8 mouse cellular contexts compared by ENCODE assay signal in the genomic region with DNA sequence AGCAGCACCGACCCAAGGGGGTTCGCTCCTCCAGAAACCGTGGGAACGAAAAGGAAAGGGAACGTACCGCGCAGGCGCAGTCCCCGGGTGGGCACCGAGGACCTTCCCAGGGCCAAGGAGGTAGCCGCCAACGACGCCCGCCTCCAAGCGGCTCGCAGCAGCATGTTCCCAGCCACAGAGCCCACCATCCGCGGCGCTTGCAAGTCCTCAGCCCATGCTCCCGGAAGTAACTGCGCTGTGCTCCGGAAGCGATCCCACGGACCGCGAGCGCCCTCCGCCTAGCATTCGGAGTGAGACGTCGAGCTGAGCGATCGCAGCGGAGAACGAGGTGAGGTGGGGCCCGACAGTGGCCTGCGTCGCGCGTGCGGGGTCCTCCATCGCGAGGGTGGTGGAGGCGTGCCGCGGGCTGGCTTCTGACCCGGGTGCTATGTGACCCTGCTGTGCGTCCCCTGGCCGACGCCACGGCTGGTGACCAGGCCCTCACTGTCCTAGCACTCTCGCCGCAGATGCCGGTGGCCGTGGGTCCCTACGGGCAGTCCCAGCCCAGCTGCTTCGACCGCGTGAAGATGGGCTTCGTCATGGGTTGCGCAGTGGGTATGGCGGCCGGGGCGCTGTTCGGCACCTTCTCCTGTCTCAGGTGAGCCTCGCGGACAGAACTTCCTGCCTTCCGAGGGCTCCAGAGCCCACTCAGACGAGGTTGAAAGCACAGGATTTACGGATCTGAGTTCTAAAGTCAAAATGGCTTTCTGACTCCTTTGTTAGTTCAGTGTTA. TPM values are rescaled to one million over a fixed set of nuclear protein-coding genes. Genes with fewer than 3 reads are reported as not detected.
DNase-seq lines count a peak whose midpoint lies in the region; ATAC-seq and TF ChIP-seq lines count a peak whose summit lies in the region.

Romo1 (plus strand) TSS at position 87 of the 772 bp plus-strand sequence.
Nfs1 (minus strand) TSS at position 234 of the 772 bp plus-strand sequence.

- peak within 1 kb of the TSS; percentile 93 for H3K27ac ChIP-seq in gastrocnemius, adult 2 months
- peak within 1 kb of the TSS; percentile 83 for H3K27ac ChIP-seq in hindbrain, postnatal 0 days
- peak within 1 kb of the TSS; percentile 94 for H3K27ac ChIP-seq in left cerebral cortex, adult 2 months

- 3% methylated on average over 65 of the region's 70 CpGs for WGBS in hindbrain, postnatal 0 days

- ATAC-seq in hindbrain, postnatal 0 days = peak; percentile 100
- ATAC-seq in megakaryocyte, adult 5-6 weeks (ENCODE audit: poor library complexity, severe bottlenecking) = peak; percentile 96

- H3K9me3 ChIP-seq in hindbrain, postnatal 0 days (ENCODE audit: low read length) = no peaks in the 10 kb centered on the region

- peak; percentile 53 for TF ChIP-seq CTCF in gastrocnemius, adult 2 months (IDR thresholded peaks at IDR 0.05)
- TF ChIP-seq CTCF in hindbrain, postnatal 0 days (IDR thresholded peaks at IDR 0.05; ENCODE audit: low read depth) = peak; percentile 79
- TF ChIP-seq CTCF in left cerebral cortex, adult 2 months (IDR thresholded peaks at IDR 0.05) = peak; percentile 38

- peak within 1 kb of the TSS; percentile 67 for H3K4me2 ChIP-seq in hindbrain, postnatal 0 days (ENCODE audit: low read depth, low read length)

- no peaks in the 10 kb centered on the region for H3K27me3 ChIP-seq in hindbrain, postnatal 0 days (ENCODE audit: insufficient read depth, low read length)

- peak within 1 kb of the TSS; percentile 93 for H3K4me3 ChIP-seq in gastrocnemius, adult 2 months
- peak within 1 kb of the TSS; percentile 57 for H3K4me3 ChIP-seq in hindbrain, postnatal 0 days (ENCODE audit: low read length)
- H3K4me3 ChIP-seq in left cerebral cortex, adult 2 months = peak within 1 kb of the TSS; percentile 79

- peak; percentile 88 for DNase-seq in WW6 (ENCODE audit: low read depth, low spot score)
- peak; percentile 96 to 97 for DNase-seq in cerebellum, postnatal 4 days (ENCODE audit: low spot score in 2 of 2)
- DNase-seq in gastrocnemius, adult 2 months = peak; percentile 95
- DNase-seq in hindbrain, postnatal 0 days (ENCODE audit: low spot score) = peak; percentile 98
- DNase-seq in left cerebral cortex, adult 2 months (ENCODE audit: extremely low spot score in 1 of 2, low spot score in 2 of 2) = peak; percentile 93 to 95
- DNase-seq in right cerebral cortex, adult 2 months (ENCODE audit: low spot score in 2 of 2) = peak; percentile 94 to 98
- peak; percentile 91 for DNase-seq in urinary bladder, postnatal 14 days (ENCODE audit: low spot score)

- intact Hi-C loops in gastrocnemius, adult 2 months (cut with DNase I) = loop anchor here (5.0 kb wide), 1 partner anchor 182 kb away; no protein-coding TSS in a partner anchor
- intact Hi-C loops in left cerebral cortex, adult 2 months (cut with DNase I) = loop anchor here (5.0 kb wide), 2 partner anchors 33 to 182 kb away; no protein-coding TSS in a partner anchor

- peaks cover 21% of the 10 kb centered on the region for H3K36me3 ChIP-seq in hindbrain, postnatal 0 days (ENCODE audit: insufficient read depth, low read length)

- peak within 1 kb of the TSS; percentile 62 for H3K9ac ChIP-seq in hindbrain, postnatal 0 days (replicated peaks; ENCODE audit: low read length)

- peaks cover 7% of the 10 kb centered on the region; the same call in 1 of the 2 replicates for H3K4me1 ChIP-seq in hindbrain, postnatal 0 days (ENCODE audit: insufficient read depth, low read length)

RNA-seq across cellular contexts. Expression of gene Romo1, which starts in this region (rescaled TPM):
- total RNA-seq in gastrocnemius, adult 2 months (2021) = 100 to 1,000 TPM; 187 to 259 TPM
- total RNA-seq in hindbrain, postnatal 0 days (2014; rRNA removed) = 113 and 152 TPM in 2 replicates
- polyA plus RNA-seq in hindbrain, postnatal 0 days (2015; fragmentation: Nextera tagmentation; extraction: Ambion mirVana) = 604 and 613 TPM in 2 replicates
- 100 to 1,000 TPM; 142 to 153 TPM for total RNA-seq in left cerebral cortex, adult 2 months (2021)
- 53.8 and 63.6 TPM in 2 replicates for total RNA-seq in megakaryocyte, adult 5-6 weeks (2015)
- total RNA-seq in megakaryocyte, adult 5-6 weeks (2017) = 10.0 and 11.0 TPM in 2 replicates

RNA-seq across cellular contexts. Expression of gene Nfs1, which starts in this region (rescaled TPM):
- total RNA-seq in gastrocnemius, adult 2 months (2021) = 10 to 100 TPM; 75.3 to 83.5 TPM
- 42.2 and 49.2 TPM in 2 replicates for total RNA-seq in hindbrain, postnatal 0 days (2014; rRNA removed)
- 37.5 and 39.2 TPM in 2 replicates for polyA plus RNA-seq in hindbrain, postnatal 0 days (2015; fragmentation: Nextera tagmentation; extraction: Ambion mirVana)
- total RNA-seq in left cerebral cortex, adult 2 months (2021) = 10 to 100 TPM; 36.3 to 42.0 TPM
- 32.8 and 37.4 TPM in 2 replicates for total RNA-seq in megakaryocyte, adult 5-6 weeks (2015)
- total RNA-seq in megakaryocyte, adult 5-6 weeks (2017) = 21.3 and 22.0 TPM in 2 replicates

Comparison
In these comparisons a context has a peak if more than half of its experiments do, and no peak if none do; other contexts are left out.
1. Peak in every context shown above with its lines: DNase-seq, ATAC-seq, H3K4me3 ChIP-seq and H3K27ac ChIP-seq.